Mouse (Mus musculus) lung, postnatal 10 days (tissue): ENCODE measurements around the gene Rbpj.
A peak's percentile ranks its signal among the peaks of the same experiment; 100 is the strongest.
"Not testable (repeated sequence)": the region's sequence is repeated elsewhere in the genome, so short reads cannot be mapped to it uniquely, and the experiment has no call there.

Source experiments
- DNase-seq: peaks from one replicate; pipeline ENCODE4 v3.0.0; 2021

Rbpj gene

DNA sequence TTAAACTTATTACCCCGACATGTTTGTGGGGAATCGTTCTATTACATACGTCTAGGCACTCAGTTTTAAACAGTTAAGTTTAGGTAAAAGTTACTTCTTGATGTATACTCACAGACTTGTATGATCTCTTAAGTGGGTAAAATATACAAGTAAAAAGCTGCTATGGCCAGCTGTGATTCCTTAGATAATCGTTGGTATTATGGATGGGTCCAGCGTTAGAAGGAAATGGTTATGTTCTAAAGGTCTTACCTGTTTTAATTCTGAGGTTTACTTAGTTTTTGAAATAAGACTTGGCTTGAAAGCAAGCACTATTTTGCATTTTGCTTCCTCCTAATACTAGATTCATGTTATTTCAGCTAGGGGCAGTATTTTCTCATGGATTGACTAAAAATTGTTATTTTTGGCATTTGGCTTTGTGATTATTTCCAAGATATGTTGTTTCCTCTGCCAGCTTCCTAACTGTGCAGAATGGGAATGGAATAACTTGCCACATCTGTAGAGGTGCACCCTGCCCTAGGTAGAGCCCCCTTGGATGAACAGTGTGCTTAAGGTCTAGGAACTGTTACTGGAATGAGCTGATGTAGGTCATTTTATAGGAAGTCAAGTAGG is 127.2 kb downstream of the Rbpj start:
- no peak for DNase-seq

DNA sequence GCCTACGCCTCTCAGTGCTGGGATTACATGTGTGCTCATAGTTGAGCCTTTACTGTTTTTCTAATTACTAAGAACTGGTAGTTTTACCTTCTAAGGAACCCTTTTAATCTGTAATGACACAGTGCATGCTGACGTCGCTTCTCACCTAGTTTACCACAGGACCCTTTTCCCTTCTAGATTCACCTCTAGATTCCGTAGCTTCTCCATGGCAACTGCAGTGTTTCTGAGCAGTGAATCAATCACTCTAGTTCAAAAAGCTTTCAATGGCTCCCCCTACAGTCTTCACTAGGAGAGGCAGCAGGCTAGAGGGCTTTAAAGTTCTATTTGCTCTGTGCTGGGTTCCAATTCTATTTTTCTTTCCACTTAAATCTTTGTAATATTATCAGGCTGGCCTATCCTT is 128.3 kb downstream of the Rbpj start:
- DNase-seq, result peak; percentile 56

DNA sequence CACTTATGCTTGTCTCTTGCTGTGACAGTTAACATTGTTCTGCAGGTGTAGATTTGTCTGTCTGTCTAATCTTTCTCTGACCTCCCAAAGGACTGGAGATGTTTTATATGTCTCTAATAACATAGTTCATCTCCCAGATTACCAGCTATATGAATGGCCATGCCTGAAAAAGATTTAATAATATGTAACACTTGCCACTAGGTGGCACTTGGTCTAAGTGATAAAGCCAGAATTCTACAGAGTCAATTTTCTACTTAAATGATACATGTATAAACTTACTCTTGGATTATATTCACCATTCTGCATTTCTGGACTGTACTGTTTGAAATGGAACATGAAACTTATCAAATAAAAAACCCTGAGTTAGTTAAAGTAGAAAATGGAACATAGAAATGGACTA is 132.6 kb downstream of the Rbpj start:
- peak; percentile 6 for DNase-seq

DNA sequence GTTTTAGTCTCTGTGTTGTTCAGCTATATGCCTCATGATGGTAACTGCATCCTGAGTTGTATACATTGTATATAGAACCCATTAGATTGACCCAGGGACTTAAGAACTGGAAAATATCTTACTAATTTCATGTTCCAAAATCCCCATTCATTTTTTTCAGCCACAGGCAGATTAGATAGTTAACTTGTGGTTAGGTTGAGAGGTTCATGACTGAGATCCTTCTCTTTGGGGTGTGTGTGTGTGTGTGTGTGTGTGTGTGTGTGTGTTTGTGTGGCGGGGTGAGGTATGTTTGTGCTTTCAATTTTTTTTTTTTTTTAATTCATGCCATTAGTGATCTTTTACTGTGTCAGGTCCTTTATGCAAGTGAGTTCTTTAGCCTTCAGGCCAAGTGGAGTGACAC is 133.2 kb downstream of the Rbpj start:
- DNase-seq, result no peak

DNA sequence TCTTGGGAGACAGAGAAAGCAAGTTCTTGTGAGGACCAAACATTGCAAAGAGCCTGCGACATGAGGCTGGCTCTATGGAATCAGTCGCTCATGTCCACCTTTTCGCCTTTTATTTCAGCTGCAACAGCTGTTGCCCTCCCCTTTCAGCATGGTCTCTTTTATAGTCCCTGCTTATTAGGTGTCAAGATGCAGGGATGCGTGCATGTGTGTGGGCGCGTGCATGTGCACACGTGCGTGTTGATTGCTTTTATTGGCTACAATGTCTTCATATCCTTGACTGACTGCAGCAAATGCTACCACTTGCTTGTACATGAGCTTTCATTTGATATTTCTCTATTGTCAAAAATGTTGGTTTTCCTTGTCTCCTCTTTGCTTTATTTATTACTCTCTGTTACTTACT is 136.2 kb downstream of the Rbpj start:
- DNase-seq, result no peak

DNA sequence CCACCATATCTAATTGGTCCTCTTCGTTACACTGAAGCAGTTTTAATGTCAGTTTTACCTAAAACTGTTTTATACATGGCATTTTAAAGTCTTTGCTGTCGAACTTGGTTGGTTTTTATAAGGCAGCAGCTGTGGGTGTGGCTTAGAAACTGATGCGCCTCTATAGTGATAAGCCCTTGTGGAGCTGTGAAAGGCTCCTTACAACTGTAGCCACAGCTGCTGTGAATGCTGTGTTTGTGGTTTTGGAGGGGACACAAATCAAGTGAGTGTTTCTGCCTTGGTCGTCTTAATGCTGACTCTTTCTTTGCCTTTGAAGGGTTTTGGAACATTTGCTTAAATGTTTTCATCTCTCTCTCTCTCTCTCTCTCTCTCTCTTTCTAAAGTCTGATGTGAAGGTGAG is 139.5 kb downstream of the Rbpj start:
- no peak for DNase-seq

DNA sequence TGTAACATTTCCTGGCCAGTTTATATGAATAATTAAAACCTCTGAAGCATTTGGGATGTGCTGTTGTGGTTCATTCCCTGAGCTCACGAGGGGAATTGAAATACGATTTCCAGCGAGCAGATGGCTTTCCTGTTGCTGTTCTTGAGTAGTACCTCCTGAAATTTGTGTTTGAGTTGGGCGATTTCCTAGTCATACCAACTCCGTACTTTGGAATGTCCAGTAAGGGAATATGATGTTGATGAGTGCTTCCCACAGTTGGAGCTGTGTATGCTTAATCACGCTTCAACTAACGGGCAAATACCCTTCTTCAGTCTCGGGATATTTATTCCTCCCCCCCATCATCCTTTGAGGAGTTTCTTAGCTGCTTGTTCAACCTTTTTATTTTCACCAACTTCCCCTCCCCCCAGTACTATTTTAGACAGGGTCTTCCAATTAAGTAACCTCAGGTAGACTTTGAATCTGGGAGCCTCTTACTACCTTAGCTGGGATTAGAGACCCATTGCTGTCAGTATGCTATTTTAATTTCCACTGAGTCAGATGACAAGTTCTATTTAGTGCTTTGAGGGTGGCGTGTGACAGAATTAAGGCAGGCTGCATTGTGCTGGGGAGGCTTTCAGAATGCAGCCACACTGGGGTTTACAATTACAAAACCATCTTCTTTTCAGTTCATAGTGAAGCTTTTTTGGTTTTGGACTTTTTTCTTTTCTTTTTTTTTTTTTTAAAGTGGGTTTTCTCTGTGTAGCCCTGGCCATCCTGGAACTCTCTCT is 141.5 kb downstream of the Rbpj start:
- no peak for DNase-seq

DNA sequence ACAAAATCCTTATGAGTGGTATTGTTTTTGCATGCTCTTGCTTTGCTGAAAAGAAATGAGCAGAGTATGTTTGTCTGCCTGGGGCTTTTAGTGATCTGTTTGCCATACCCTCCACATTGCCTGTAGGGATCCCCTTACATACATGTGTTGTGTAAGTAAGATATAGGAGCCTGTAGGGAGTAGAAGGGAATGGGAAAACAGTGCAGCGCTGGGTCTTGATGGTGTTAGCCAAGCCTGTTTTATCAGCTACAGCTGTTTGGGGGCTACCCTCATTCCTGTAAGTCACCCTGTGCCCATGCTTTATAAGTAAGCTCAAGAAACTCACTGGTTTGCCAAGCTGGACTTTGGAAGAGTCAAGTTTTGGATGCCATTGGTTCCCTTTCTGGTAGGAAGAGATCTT is 152.9 kb downstream of the Rbpj start:
- no peak for DNase-seq

DNA sequence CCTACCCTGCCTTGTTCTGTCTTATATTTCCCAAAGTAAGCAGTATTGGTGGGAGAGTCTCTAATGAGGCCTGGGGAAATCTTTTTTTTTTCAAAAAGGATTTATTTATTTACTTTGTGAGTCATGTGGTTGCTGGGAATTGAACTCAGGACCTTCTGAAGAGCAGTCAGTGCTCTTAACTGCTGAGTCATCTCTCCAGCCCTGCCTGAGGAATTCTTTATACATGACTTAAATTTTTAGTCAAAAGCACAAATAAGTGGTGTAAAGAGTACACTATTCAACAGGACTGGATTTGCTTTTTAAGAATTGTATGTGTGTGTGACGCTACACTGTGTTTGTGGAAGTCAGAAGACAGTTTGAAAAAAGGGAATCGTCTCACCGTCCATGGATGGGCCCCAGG is 166.1 kb downstream of the Rbpj start:
- no peak for DNase-seq

DNA sequence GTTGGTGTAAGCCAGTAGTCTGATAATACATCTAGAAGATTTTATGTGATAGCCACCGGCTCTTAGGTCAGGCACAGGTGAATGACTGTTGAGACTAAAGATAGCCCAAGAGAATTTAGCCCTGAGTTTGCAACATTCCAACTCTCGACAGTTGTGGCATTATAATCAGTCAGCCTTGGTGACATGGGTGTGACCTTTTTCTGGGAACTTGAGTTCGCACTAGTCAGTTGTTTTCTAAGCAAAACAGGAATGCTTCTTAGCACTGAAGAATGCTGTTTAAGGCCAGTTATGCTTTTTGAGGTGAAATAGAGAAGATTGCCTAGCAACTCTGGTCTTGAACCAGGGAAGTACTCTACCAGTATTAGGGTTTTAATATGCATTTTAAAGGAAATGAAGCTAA is 170.8 kb downstream of the Rbpj start:
- DNase-seq, result no peak

DNA sequence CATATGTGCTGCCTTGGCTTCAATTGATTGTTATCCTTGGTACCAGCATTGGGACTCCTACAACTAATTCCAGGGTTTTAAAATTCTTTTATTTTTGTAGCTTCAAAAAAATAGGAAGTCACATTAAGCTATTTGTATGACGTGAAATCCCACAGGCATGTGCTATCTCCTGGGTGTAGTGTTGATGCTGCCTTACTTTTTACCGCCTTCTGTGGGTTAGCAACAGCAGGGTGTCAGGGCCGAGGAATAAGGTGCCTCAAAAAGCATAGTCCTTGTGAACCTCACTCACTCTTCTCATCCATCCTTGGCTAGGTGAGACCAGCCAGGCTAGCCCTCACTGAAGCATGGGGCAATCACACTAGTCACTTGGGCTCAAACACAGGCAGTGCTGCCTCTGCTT is 171.3 kb downstream of the Rbpj start:
- DNase-seq, result no peak

DNA sequence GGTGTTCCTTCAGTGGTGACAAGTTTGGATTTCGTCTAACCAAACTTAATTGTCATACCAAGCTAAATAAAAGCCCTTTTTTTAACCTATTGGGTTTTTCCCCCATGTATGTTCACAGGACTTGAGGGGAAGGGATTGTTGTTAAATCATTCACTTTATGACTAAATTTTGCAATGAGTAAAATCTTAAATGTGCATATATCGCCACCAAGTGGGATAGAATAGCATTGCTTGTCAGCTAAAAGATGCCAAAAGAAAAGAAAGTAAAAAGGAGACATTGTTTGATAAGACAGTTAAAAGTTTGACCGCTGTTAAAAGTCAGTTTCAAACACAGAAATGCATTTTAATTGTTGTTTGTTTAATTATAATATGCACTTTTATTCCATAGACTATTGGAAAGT is 172.7 kb downstream of the Rbpj start:
- DNase-seq, result peak; percentile 45

DNA sequence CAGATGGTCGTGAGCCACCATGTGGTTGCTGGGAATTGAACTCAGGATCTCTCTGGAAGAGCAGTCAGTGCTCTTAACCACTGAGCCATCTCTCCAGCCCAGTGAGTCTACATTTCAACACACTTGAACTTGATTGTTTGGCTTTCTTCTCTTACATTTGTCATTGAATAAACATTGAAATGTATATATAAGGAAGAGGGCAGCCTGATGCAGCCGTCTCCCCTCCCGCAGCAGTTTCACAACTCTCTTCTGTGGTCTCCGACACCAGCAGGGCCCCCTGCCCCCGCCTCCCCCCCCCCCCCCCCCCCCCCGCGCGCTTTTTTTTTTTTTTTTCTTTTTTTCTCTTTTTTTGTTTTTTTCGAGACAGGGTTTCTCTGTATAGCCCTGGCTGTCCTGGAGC is 180.7 kb downstream of the Rbpj start:
- DNase-seq, result no peak

DNA sequence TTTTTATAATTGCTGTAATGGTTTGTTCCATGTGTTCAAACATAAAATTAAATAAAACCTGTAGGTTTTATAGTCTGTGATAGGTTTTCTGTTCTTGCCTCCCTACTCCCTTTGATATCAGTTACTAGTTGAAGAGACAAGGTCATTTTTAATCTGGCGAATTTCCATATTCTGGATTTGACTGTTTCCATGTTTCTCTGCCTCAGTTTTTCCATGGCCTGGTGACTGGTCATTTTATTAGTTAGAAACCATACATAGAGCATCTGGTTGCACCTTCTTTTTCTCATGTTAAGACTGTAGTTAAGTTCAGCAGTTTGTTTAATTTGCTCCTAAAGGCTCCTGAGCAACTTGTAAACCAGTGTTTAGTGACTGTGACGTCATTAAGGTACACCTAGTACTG is 181.4 kb downstream of the Rbpj start:
- DNase-seq, result no peak

DNA sequence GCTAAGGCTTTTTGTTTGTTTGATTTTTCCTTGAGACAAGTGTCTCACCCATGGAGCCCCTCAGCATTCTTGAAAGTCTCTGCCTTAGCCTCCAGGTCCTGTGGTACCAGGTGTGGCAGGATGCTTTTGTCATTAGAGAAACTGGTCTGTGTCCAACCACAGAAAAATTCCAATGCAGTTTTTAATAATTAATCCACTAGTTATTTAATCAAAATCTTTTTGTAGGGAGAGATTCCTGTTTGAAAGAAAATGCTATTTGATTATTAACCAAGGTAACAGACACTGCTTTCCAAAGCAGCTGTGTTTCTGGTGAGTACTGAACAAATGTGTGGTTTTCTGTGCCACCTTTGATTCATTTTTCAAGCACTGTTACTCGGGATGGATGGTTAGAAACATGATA is 190.6 kb downstream of the Rbpj start:
- DNase-seq, result no peak

DNA sequence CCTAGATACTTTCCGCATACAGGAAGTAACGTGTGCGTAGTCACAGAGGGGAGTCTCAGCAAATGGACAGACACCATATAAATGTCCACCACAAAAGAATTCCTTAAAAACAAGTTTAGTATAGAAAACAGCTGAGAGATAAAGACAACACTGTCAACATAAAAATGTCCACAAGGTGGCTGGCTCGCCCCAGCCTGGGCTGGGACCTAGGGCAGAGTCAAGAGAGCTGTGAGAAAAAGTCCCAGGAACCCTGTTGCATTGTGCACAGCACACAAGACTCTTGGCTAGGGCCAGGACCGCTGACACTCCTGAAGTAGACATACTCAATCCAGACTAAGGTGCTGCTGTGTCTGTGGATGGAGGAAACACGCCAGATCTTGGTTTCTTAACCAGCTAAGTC is 192.0 kb downstream of the Rbpj start:
- peak; percentile 38 for DNase-seq

DNA sequence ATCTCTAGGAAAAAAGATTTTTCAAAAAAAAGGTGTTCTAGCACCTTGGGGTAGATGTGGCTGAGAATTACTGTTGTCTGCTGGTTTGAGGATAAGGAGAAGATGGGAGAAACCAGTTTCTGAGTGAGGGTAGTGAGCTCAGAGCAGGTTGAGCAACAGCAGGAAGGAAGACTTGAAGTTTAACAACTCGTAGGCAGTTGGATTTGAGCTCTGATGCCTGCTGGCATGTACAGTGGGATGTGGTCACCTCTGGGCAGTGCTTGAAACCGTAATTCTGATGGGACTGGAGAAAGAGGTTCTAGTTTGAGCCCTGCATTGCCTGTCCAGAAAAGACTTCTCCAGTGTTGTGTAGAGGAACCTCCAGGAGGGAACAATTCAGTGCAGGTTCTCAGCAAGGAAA is 195.6 kb downstream of the Rbpj start:
- DNase-seq, result no peak

DNA sequence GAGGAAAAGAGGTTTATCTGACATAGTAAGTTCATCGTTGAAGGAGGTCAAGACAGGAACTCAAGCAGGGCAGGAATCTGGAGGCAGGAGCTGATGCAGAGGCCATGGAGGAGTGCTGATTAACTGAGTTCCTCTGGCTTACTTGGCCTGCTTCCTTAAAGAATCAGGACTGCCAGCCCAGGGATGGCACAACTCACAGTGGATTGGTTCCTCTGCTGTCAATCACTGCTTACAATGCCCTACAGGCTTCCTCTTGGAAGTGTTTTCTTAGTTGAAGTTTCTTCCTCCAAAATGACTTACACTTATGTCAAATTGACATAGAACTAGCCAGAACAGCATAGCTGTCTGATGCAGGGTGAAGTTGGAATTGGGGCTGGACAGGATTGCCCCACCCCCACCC is 196.5 kb downstream of the Rbpj start:
- DNase-seq, result no peak

DNA sequence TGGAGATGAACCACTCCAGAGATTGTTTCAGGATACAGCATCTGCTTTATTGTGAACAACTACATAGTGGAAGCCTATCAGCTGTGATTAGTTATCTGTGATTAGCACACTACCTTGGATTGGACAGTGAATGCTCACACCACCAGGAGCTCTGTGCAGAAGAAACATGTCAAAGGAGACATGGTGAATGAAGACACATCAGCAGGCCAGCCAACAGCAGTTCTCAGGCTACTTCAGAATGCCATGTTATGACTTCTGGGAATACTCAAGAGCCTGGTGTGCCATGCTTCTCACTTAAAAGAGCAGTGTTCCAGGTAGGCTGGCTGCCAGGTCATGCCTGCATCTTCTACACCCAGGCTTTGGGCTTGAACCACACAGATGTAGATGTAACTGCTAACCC is 197.7 kb downstream of the Rbpj start:
- no peak for DNase-seq

DNA sequence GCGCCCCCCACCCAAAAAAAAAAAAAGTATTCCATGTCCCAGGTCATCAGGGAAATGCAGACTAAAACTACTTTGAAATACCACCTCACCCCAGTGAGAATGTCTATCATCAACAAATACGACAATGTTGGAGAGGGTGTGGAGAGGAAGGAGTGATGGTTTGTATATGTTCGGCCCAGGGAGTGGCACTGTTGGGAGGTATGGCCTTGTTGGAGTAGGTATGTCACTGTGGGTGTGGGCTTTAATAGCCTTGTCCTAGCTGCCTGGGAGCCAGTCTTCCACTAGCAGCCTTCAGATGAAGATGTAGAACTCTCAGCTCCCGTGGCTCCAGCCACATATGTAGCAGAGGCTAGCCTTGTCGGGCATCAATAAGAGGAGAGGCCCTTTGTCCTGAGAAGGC is 202.1 kb downstream of the Rbpj start:
- DNase-seq, result no peak

DNA sequence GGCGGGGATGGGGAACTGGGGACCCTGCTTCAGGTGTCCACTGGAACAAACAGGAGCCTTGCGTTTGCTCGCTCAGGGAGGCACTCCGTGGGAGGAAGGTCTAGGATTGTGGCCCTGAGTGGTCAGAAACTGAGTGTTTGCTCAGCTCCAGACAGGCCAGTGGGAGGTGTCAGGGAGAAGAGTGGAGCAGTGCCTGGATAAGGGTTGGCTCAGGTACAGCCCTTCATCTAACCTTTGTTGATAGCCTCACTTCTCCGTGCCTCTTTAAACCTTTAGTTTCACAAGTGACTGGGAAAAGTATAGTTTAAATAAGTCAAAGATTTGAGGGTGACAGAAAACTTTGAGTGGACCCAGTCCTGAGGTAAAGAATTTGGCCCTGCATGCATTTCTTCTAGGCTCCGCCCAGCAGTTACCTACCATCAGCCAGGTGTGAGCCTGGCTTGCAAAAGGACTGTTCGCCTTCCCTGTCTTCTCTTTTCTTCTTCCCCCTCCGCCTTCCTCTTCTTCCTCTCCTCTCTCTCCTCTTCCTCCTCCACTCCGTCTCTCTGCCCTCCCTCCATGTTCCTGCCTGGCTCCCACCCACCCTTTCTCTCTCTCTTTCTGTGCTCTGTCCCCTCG is 204.5 kb downstream of the Rbpj start:
- DNase-seq, result peak; percentile 11

DNA sequence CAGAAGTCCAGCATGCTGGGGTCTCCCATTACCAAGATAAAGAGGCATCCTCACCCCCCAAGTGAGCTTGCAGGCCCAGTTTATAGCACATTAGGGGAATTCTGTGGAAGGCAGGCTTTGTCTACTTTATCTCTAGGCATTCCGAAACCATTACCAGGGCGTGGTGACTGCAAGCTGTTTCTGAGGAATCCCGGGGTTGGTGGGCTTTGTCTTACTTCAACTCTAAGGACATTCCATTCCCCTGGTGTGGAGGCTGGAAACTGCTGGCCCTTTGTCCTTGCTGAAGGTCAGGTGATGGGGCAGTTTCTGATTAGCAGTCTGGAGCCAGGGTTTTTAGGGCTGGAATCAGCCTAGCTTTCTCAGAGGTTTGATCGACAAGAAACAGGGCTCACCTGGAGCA is 205.6 kb downstream of the Rbpj start:
- DNase-seq, result no peak

DNA sequence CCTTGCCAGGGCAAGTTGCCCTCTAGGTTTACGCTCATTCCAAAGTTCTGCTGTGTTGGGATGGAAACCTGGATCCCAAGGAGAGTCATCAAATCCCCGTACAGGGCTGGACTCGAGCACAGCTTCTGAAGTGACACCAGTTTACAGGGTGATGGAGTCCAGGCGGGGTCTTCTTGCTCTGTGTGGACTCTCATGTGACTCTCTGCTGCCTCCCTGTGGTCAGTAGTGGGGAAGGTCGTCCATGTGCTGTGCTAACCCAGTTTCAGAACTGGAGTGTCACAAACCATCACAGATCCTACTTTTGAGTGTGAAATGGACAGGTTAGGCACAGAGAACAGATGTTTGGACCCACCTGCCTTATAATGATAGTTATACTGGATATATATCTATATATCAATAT is 206.4 kb downstream of the Rbpj start:
- DNase-seq, result peak; percentile 84

DNA sequence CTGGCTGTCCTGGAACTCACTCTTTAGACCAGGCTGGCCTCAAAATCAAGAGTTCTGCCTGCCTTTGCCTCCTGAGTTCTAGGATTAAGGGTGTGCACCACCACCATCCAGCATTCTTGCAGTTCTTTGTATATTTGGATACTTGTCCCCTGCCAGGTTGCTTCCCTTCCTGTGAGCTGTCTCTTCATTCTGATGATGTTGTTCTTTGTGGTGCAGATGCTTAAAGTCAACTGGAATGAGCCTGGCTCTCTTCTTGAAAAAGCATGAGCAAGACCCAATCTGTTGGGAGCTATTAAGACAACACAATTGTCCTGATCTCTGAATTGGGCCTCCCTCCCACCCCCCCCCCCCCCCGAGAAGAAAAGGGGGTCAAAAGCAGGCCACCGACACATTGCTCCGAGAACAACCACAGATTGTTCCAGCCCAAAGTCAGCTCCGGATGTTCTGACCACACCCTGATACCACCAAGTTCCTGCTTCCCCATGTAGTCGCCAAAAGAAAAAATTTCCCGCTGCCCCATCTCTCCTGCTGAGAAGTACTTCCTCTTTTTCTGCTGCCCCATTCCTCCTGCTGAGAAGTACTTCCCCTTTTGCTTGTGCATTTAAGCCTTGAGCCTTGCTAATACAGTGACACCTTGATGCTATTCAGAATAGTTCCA is 207.7 kb downstream of the Rbpj start:
- not testable (repeated sequence) for DNase-seq
